Mouse (Mus musculus): ENCODE measurements around the gene Banf1. TPM values are rescaled to one million over a fixed set of nuclear protein-coding genes. Genes with fewer than 3 reads are reported as not detected.
"Not testable (repeated sequence)": the region's sequence is repeated elsewhere in the genome, so short reads cannot be mapped to it uniquely, and the experiment has no call there.

The Banf1 gene
- polyA plus RNA-seq, 1 experiment from 2014 or later = 189 TPM

- Histone ChIP-seq H3K27me3 (ENCODE audit: control insufficient read depth, insufficient read depth, low read depth, low read length) (no peaks in the 10 kb centered on the region), H3K9ac (ENCODE audit: low read depth, low read length) (peak overlapping the region; percentile 68), H3K4me3 (ENCODE audit: low read depth, low read length) (peak overlapping the region; percentile 65), H3K4me1 (ENCODE audit: control insufficient read depth, low read depth, low read length) (peaks cover 19% of the 10 kb centered on the region), H3K27ac (ENCODE audit: low read length) (peak overlapping the region; percentile 84), H3K9me3 (replicated peaks; ENCODE audit: control insufficient read depth, low read length) (no peaks in the 10 kb centered on the region), H3K4me2 (ENCODE audit: low read depth, low read length) (peak overlapping the region; percentile 75), H3K36me3 (ENCODE audit: control insufficient read depth, insufficient read depth) (no peaks in the 10 kb centered on the region)
- no peak for ATAC-seq (ENCODE audit: low read depth)
- WGBS (ENCODE audit: insufficient replicate concordance) = 14% methylated on average over 7 of the region's 7 CpGs
Measured at GRCm38 (mm10) chr19:5405924-5406323, 39.0 kb upstream of the Banf1 start.

DNA sequence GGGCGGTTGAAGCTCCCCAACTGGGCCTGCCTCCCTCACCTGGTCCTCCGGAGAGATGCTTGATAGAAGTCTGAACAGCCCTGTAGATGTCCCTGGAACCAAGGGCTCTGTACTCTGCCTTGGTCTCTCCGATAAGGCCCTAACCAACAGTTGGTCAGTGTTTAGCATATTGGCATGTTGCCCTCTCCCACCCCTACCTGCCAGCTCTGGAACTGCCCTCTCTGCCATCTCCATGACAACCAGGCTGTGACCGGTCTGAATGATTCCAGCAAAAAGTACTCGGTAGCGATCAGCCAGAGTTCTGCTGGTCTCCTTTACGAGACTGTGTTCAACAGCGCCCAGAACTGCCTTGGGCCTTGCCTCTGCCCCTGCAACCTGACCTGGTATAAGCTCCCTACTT, 35.3 kb upstream of the Banf1 start, which contains the start of gene Tsga10ip:
Gene Tsga10ip (minus strand): TSS at position 234 of the 400 bp plus-strand sequence.
- H3K4me3 ChIP-seq (ENCODE audit: low read depth, low read length) = no peak within 1 kb of the TSS
- 74% methylated on average over 8 of the region's 8 CpGs for WGBS (ENCODE audit: insufficient replicate concordance)
- no peaks in the 10 kb centered on the region for H3K27me3 ChIP-seq (ENCODE audit: control insufficient read depth, insufficient read depth, low read depth, low read length)
- H3K9me3 ChIP-seq (replicated peaks; ENCODE audit: control insufficient read depth, low read length) = no peaks in the 10 kb centered on the region
- peaks cover 7% of the 10 kb centered on the region for H3K4me1 ChIP-seq (ENCODE audit: control insufficient read depth, low read depth, low read length)
- H3K27ac ChIP-seq (ENCODE audit: low read length) = no peak within 1 kb of the TSS
- no peak within 1 kb of the TSS for H3K4me2 ChIP-seq (ENCODE audit: low read depth, low read length)
- H3K9ac ChIP-seq (ENCODE audit: low read depth, low read length) = no peak within 1 kb of the TSS
- no peak for ATAC-seq (ENCODE audit: low read depth)
- no peaks in the 10 kb centered on the region for H3K36me3 ChIP-seq (ENCODE audit: control insufficient read depth, insufficient read depth)

DNA sequence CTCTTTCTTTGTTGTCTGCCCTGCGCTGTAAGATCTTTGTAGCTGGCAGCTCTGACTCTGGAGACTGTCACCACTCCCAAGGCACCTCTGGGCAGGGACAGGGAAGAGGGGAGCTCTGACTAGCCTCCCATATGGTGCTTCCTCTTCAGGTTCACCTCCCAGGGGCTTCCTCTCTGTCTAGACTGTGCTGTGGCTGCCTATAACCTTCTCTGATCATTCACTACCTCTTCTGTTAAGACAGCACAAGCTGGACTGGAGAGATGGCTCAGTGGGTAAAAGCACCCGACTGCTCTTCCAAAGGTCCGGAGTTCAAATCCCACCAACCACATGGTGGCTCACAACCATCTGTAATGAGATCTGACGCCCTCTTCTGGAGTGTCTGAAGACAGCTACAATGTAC, 34.1 kb upstream of the Banf1 start:
- not testable (repeated sequence) for H3K9me3 ChIP-seq (replicated peaks; ENCODE audit: control insufficient read depth, low read length); H3K4me1 ChIP-seq (ENCODE audit: control insufficient read depth, low read depth, low read length); H3K4me3 ChIP-seq (ENCODE audit: low read depth, low read length); H3K9ac ChIP-seq (ENCODE audit: low read depth, low read length); H3K27me3 ChIP-seq (ENCODE audit: control insufficient read depth, insufficient read depth, low read depth, low read length); H3K4me2 ChIP-seq (ENCODE audit: low read depth, low read length); ATAC-seq (ENCODE audit: low read depth); H3K36me3 ChIP-seq (ENCODE audit: control insufficient read depth, insufficient read depth); H3K27ac ChIP-seq (ENCODE audit: low read length)
- WGBS (ENCODE audit: insufficient replicate concordance) = 50% methylated on average over 4 of the region's 4 CpGs

GRCm38 (mm10) chr19:5395371-5395770, 28.4 kb upstream of the Banf1 start:
- H3K27ac ChIP-seq (ENCODE audit: low read length) = no peak overlapping the region
- peaks cover 2% of the 10 kb centered on the region; the same call in 1 of the 2 replicates for H3K4me1 ChIP-seq (ENCODE audit: control insufficient read depth, low read depth, low read length)
- H3K36me3 ChIP-seq (ENCODE audit: control insufficient read depth, insufficient read depth) = no peaks in the 10 kb centered on the region
- H3K9ac ChIP-seq (ENCODE audit: low read depth, low read length) = no peak overlapping the region
- no peaks in the 10 kb centered on the region for H3K9me3 ChIP-seq (replicated peaks; ENCODE audit: control insufficient read depth, low read length)
- no peak for ATAC-seq (ENCODE audit: low read depth)
- no peak overlapping the region for H3K4me2 ChIP-seq (ENCODE audit: low read depth, low read length)
- WGBS (ENCODE audit: insufficient replicate concordance) = 66% methylated on average over 4 of the region's 4 CpGs
- H3K27me3 ChIP-seq (ENCODE audit: control insufficient read depth, insufficient read depth, low read depth, low read length) = no peaks in the 10 kb centered on the region
- no peak overlapping the region for H3K4me3 ChIP-seq (ENCODE audit: low read depth, low read length)

GRCm38 (mm10) chr19:5394168-5394567, 27.2 kb upstream of the Banf1 start:
- Histone ChIP-seq H3K9me3 (replicated peaks; ENCODE audit: control insufficient read depth, low read length) (no peaks in the 10 kb centered on the region), H3K9ac (ENCODE audit: low read depth, low read length) (no peak overlapping the region), H3K4me3 (ENCODE audit: low read depth, low read length) (no peak overlapping the region), H3K36me3 (ENCODE audit: control insufficient read depth, insufficient read depth) (no peaks in the 10 kb centered on the region), H3K4me1 (ENCODE audit: control insufficient read depth, low read depth, low read length) (peaks cover 14% of the 10 kb centered on the region), H3K27me3 (ENCODE audit: control insufficient read depth, insufficient read depth, low read depth, low read length) (no peaks in the 10 kb centered on the region), H3K4me2 (ENCODE audit: low read depth, low read length) (no peak overlapping the region), H3K27ac (ENCODE audit: low read length) (no peak overlapping the region)
- no peak for ATAC-seq (ENCODE audit: low read depth)
- WGBS (ENCODE audit: insufficient replicate concordance) = 65% methylated on average over 10 of the region's 10 CpGs

DNA sequence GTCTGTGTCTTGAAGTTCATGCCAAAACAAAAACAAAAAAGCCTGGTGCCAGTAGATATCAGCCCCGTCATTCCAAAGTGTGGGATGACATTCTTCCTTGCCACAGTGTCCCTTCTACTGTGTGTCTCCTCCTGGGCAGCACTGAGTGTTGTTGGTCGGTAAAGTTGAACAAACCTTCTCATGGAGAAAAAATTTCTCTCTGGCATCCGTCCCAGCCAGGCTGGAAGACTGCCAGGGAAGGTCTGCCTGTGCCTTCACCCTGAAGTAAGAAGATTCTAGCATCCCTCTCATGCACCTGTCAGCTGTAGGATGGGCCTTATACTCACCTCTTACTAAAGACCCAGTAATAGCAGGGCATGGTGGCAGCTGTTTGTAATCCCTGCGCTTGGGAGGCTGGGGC, 25.9 kb upstream of the Banf1 start:
- ATAC-seq (ENCODE audit: low read depth) = no peak
- H3K4me2 ChIP-seq (ENCODE audit: low read depth, low read length) = no peak overlapping the region
- no peak overlapping the region for H3K9ac ChIP-seq (ENCODE audit: low read depth, low read length)
- H3K27ac ChIP-seq (ENCODE audit: low read length) = no peak overlapping the region
- no peak overlapping the region for H3K4me3 ChIP-seq (ENCODE audit: low read depth, low read length)
- H3K27me3 ChIP-seq (ENCODE audit: control insufficient read depth, insufficient read depth, low read depth, low read length) = no peaks in the 10 kb centered on the region
- WGBS (ENCODE audit: insufficient replicate concordance) = 57% methylated on average over 4 of the region's 4 CpGs
- no peaks in the 10 kb centered on the region for H3K9me3 ChIP-seq (replicated peaks; ENCODE audit: control insufficient read depth, low read length)
- H3K4me1 ChIP-seq (ENCODE audit: control insufficient read depth, low read depth, low read length) = peaks cover 15% of the 10 kb centered on the region
- no peaks in the 10 kb centered on the region for H3K36me3 ChIP-seq (ENCODE audit: control insufficient read depth, insufficient read depth)

DNA sequence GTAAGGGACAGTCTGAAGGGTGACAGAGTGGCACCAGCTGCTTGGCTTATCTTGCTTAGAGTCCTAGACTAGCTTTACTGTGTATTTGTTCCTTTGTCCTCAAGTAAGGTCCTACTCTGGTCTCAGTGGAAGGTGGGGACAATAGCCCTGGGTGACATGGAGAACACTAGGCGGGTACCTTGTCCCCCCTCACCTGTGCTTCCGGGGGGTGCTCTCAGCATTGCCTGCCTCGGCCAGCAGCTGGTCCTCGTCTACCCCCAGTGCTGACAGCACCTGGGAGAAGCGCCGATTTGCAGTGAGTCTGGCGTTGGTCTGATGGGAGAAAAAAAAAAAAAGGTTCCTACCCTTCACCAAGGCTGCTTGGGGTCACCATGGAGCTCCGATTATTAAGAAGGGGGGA, 23.4 kb upstream of the Banf1 start:
- ATAC-seq (ENCODE audit: low read depth) = no peak
- 60% methylated on average over 8 of the region's 8 CpGs for WGBS (ENCODE audit: insufficient replicate concordance)
- peak overlapping the region; percentile 93 for H3K9ac ChIP-seq (ENCODE audit: low read depth, low read length)
- peak overlapping the region; percentile 91 for H3K27ac ChIP-seq (ENCODE audit: low read length)
- peak overlapping the region; percentile 97 for H3K4me2 ChIP-seq (ENCODE audit: low read depth, low read length)
- peaks cover 31% of the 10 kb centered on the region for H3K4me1 ChIP-seq (ENCODE audit: control insufficient read depth, low read depth, low read length)
- peaks cover under 1% of the 10 kb centered on the region for H3K36me3 ChIP-seq (ENCODE audit: control insufficient read depth, insufficient read depth)
- peak overlapping the region; percentile 99 for H3K4me3 ChIP-seq (ENCODE audit: low read depth, low read length)
- H3K9me3 ChIP-seq (replicated peaks; ENCODE audit: control insufficient read depth, low read length) = no peaks in the 10 kb centered on the region
- H3K27me3 ChIP-seq (ENCODE audit: control insufficient read depth, insufficient read depth, low read depth, low read length) = no peaks in the 10 kb centered on the region

DNA sequence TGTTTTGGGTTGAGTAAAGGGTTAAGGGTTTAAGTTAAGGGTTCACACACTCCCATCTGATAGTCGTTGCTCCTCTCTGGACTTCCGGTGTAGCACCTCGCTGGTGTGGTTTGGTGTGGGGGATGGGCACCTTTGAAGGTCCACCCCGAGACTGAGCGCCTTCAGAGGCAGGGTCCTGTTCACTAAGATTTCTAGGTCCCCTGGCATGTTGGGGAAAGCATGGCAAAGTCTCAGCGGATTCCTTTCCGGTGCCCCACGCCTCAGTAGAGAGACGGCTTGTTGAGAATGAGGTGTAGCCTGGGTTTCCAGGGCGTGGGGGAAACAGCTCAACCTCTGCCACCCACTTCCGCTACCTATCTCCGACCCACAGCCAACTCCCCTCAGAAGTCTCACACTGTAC, 22.7 kb upstream of the Banf1 start:
- Histone ChIP-seq H3K27me3 (ENCODE audit: control insufficient read depth, insufficient read depth, low read depth, low read length) (no peaks in the 10 kb centered on the region), H3K9ac (ENCODE audit: low read depth, low read length) (peak overlapping the region; percentile 93), H3K36me3 (ENCODE audit: control insufficient read depth, insufficient read depth) (peaks cover 5% of the 10 kb centered on the region), H3K4me2 (ENCODE audit: low read depth, low read length) (peak overlapping the region; percentile 97), H3K27ac (ENCODE audit: low read length) (peak overlapping the region; percentile 91), H3K4me3 (ENCODE audit: low read depth, low read length) (peak overlapping the region; percentile 99), H3K9me3 (replicated peaks; ENCODE audit: control insufficient read depth, low read length) (no peaks in the 10 kb centered on the region), H3K4me1 (ENCODE audit: control insufficient read depth, low read depth, low read length) (peaks cover 31% of the 10 kb centered on the region)
- peak; percentile 49; the same call in 1 of the 2 replicates for ATAC-seq (ENCODE audit: low read depth)
- 2% methylated on average over 12 of the region's 12 CpGs for WGBS (ENCODE audit: insufficient replicate concordance)

- Histone ChIP-seq H3K4me2 (ENCODE audit: low read depth, low read length) (peak within 1 kb of the TSS; percentile 97), H3K36me3 (ENCODE audit: control insufficient read depth, insufficient read depth) (peaks cover 15% of the 10 kb centered on the region), H3K4me3 (ENCODE audit: low read depth, low read length) (peak within 1 kb of the TSS; percentile 99), H3K9me3 (replicated peaks; ENCODE audit: control insufficient read depth, low read length) (no peaks in the 10 kb centered on the region), H3K4me1 (ENCODE audit: control insufficient read depth, low read depth, low read length) (peaks cover 31% of the 10 kb centered on the region), H3K9ac (ENCODE audit: low read depth, low read length) (peak within 1 kb of the TSS; percentile 93), H3K27me3 (ENCODE audit: control insufficient read depth, insufficient read depth, low read depth, low read length) (no peaks in the 10 kb centered on the region), H3K27ac (ENCODE audit: low read length) (peak within 1 kb of the TSS; percentile 91)
- under 1% methylated on average over 43 of the region's 43 CpGs for WGBS (ENCODE audit: insufficient replicate concordance)
- ATAC-seq (ENCODE audit: low read depth) = peak; percentile 96
Measured at GRCm38 (mm10) chr19:5388588-5389242, 21.7 kb upstream of the Banf1 start, which contains the start of gene Sart1. TSS of gene Sart1 (minus strand) at chr19:5388703.

Data from liver, embryonic 16.5 days (tissue).